Mouse (Mus musculus) spleen, postnatal 14 days (tissue): ENCODE measurements around the gene Mttp.

Source experiments
- DNase-seq, 2 experiments: peaks; one replicate each; pipeline ENCODE4 v3.0.0; 2021 to 2022; ENCODE audit warnings: low spot score in 2 of 2

Gene Mttp

DNA sequence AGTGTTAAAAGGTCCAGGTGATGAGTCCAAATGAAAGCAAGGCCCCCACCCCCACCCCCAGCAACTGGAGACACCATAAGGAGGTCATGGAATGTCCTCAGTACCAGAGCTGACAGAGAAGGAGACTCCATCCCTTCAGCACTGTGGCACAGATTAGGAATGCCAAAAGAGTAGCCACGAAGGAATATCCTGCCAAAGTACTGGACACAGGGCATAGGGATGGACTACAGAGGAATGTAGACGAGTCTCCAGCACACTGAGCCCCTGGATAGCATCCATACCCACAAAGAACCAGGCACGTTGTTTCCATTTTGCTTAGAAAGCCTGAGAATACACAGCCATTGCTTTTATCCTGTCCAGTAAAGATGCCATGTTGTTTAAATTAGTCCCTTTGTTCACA lies 93.3 kb downstream of the Mttp start:
- DNase-seq = no peak

DNA sequence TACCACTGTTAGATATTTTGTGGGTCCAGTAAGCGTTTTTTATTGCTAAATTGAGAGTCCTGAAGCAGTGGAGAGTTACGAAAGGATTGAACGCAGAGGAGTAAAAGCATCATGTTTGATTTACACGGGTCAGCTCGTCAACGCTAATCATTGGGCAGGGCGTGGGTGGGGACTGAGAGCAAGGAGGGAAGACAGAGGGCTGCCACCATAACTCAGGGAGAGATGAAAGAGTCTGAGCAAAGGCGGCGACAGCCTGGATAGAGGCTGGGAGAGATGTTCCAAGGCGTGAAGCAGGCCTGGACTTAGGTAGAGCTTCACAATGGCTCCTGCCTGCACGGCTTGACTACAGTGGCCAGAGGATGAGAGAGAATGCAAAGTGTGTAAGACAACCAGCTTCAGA lies 94.0 kb downstream of the Mttp start:
- DNase-seq = no peak

GRCm38 (mm10) chr3:138049555-138049954 lies 95.2 kb downstream of the Mttp start:
- DNase-seq = no peak

GRCm38 (mm10) chr3:138043316-138043715 lies 101.5 kb downstream of the Mttp start:
- DNase-seq = no peak

- DNase-seq = no peak
Measured at GRCm38 (mm10) chr3:138041591-138042301, 103.0 kb downstream of the Mttp start.

GRCm38 (mm10) chr3:138040938-138041337 lies 103.8 kb downstream of the Mttp start:
- DNase-seq = no peak
